Mouse (Mus musculus) lung, adult 18-20 months (tissue): ENCODE results near the gene Trim43b.
"Not testable (repeated sequence)": the region's sequence is repeated elsewhere in the genome, so short reads cannot be mapped to it uniquely, and the experiment has no call there.

ENCODE experiments used
- DNase-seq, 2 experiments: peaks; one replicate each; pipeline ENCODE4 v3.0.0; 2022; ENCODE audit warnings: mixed read lengths in 2 of 2

Gene Trim43b

DNA sequence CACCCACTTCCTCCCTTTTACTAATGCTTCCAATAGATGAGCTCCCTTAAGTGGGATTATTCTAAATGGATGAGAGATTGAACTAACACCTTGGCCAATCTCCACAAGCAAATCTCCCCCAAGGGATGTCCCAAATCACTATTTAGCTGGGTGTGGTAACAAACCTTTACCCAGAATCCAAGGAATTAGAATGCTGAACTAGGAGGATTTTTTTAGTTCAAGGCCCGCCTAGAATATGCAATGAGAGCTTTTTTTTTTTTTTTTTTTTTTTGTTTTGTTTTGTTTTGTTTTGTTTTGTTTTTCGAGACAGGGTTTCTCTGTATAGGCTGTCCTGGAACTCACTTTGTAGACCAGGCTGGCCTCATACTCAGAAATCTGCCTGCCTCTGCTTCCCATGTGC, at the start of gene Trim43b:
Trim43b (minus strand) TSS at position 101 of the 400 bp plus-strand sequence.
- not testable (repeated sequence) for DNase-seq

DNA sequence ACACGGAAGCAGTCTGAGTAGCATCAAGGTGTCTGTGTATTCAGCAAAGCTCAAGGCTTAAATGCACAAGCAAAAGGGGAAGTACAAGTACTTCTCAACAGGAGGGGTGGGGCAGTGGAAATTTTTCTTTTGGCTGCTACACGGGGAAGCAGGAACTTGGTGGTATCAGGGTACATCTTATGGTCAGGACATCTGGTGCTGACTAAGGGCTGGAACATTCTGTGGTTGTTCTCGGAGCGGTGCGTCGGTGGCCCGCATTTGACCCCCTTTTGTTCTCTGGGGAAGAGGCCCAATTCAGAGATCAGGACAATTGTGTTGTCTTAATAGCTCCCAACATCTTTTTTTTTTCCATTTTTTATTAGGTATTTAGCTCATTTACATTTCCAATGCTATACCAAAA, 11.9 kb upstream of the Trim43b start:
- not testable (repeated sequence) for DNase-seq

GRCm38 (mm10) chr9:89086746-89087145, 5.9 kb downstream of the Trim43b start:
- DNase-seq = not testable (repeated sequence)

- not testable (repeated sequence) for DNase-seq
Measured at GRCm38 (mm10) chr9:89079637-89080036, 13.0 kb downstream of the Trim43b start.

- DNase-seq = not testable (repeated sequence)
Measured at GRCm38 (mm10) chr9:89076508-89076907, 16.1 kb downstream of the Trim43b start.

- DNase-seq = not testable (repeated sequence)
Measured at GRCm38 (mm10) chr9:89067143-89067501, 25.5 kb downstream of the Trim43b start.

DNA sequence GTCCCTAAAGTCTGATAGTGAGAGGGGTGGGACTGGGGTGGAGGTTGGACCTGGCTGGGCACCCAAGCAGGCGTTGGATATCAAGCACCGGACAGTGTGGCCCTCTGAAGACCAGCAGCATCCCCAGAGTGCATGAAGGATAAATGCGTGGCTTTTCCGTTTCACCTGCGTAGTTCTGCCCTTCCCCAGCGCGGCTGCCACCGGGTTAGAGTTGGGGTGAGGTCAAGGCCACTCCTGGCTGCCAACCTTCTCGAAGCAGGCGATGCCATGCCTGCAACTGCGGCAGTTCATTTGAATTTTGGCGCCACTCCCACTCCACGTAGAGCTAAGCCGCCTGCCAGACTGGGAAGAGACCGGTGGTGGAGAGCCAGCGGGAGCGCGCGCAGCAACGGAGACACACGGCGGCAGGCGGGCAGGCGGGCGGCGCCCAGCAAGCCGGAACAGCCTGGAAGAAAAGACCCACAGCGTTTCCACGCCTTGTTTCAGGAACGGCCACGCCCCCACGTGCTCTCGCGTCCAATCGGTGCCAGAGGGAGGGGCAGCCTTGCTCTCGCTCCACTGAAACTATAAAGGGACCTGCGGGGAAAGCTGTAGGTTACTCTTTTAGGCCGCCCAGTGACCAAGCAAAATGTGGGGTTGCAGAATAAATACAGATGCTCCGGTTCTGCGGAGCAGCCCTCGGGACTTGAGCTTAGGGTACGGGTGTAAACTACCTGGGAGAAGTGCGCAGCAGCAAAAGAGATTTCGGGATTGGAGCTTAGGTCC, 26.1 kb downstream of the Trim43b start:
- DNase-seq = peak; percentile 77 to 80
